Mouse (Mus musculus) midbrain, embryonic 16.5 days (tissue): ENCODE data around the gene Cmtm5. TPM values are rescaled to one million over a fixed set of nuclear protein-coding genes. Genes with fewer than 3 reads are reported as not detected.
A peak's percentile ranks its signal among the peaks of the same experiment; 100 is the strongest.

Experiments used
- ATAC-seq: fragments of 200-750 bp; cut with Nextera tagmentation; 2 replicates; pipeline ENCODE4 v1.8.0; 2017; ENCODE audit warnings: moderate TSS enrichment
- H3K27ac ChIP-seq: fragments of 300-500 bp; sonication (generic); 2 replicates; pipeline ENCODE4 v1.5.1; 2014; ENCODE audit warnings: mild to moderate bottlenecking, low read length, mixed read lengths
- H3K27me3 ChIP-seq: fragments of 300-500 bp; sonication (generic); 2 replicates; pipeline ENCODE4 v1.6.1; 2014; ENCODE audit warnings: low read depth, low read length, mixed read lengths; ENCODE audit not compliant: control insufficient read depth, insufficient read depth
- H3K36me3 ChIP-seq: fragments of 300-500 bp; sonication (generic); 2 replicates; pipeline ENCODE4 v1.6.1; 2014; ENCODE audit warnings: mild to moderate bottlenecking, low read length, moderate library complexity, mixed read lengths; ENCODE audit not compliant: control insufficient read depth, insufficient read depth
- H3K4me1 ChIP-seq: fragments of 300-500 bp; sonication (generic); 2 replicates; pipeline ENCODE4 v1.6.1; 2014; ENCODE audit warnings: mild to moderate bottlenecking, low read length, mixed read lengths; ENCODE audit not compliant: control insufficient read depth, insufficient read depth
- H3K4me2 ChIP-seq: fragments of 300-500 bp; sonication (generic); 2 replicates; pipeline ENCODE4 v1.6.1; 2014; ENCODE audit warnings: mild to moderate bottlenecking, low read length, mixed read lengths
- H3K4me3 ChIP-seq: fragments of 300-500 bp; sonication (generic); 2 replicates; pipeline ENCODE4 v1.5.1; 2014; ENCODE audit warnings: low read depth, mild to moderate bottlenecking, low read length, moderate library complexity, mixed read lengths
- H3K9ac ChIP-seq: fragments of 300-500 bp; sonication (generic); 2 replicates; pipeline ENCODE4 v1.6.1; 2014; ENCODE audit warnings: low read depth, low read length, mixed read lengths
- H3K9me3 ChIP-seq: fragments of 300-500 bp; sonication (generic); replicated peaks from 2 replicates; pipeline ENCODE4 v1.6.1; 2014; ENCODE audit warnings: mild to moderate bottlenecking, low read length, mixed read lengths; ENCODE audit not compliant: control insufficient read depth, poor library complexity, severe bottlenecking
- WGBS: fragments of 180-500 bp; shearing (Covaris S2); extraction: QIAGEN DNeasy Blood & Tissue Kit; methylation state at CpG from one replicate; pipeline ENCODE4 v1.1.7; 2014; 5-methylcytosine and 5-hydroxymethylcytosine counted together
- polyA plus RNA-seq: library from polyadenylated mRNA; unstranded; fragments of >200 nt; fragmentation: Nextera tagmentation; extraction: Ambion mirVana; gene quantifications from 2 replicates; pipeline ENCODE4 v1.2.1, GENCODE M21; 2015

Gene Cmtm5
- polyA plus RNA-seq, 1 experiment from 2014 or later, result 14.8 TPM

- Histone ChIP-seq H3K4me3 (peak overlapping the region; percentile 78), H3K36me3 (peaks cover 12% of the 10 kb centered on the region), H3K4me2 (peak overlapping the region; percentile 96), H3K9ac (peak overlapping the region; percentile 98), H3K27me3 (no peaks in the 10 kb centered on the region), H3K9me3 (no peaks in the 10 kb centered on the region), H3K27ac (peak overlapping the region; percentile 93), H3K4me1 (peaks cover 20% of the 10 kb centered on the region)
- 2% methylated on average over 50 of the region's 69 CpGs for WGBS
- ATAC-seq, result peak; percentile 74
Observed at GRCm38 (mm10) chr14:54912109-54912850, 23.8 kb upstream of the Cmtm5 start.

GRCm38 (mm10) chr14:54912886-54913285 is 23.2 kb upstream of the Cmtm5 start, which contains the start of gene Slc22a17:
Slc22a17 (minus strand) TSS chr14:54913132.
- peak within 1 kb of the TSS; percentile 98 for H3K9ac ChIP-seq
- peak within 1 kb of the TSS; percentile 96 for H3K4me2 ChIP-seq
- no peaks in the 10 kb centered on the region for H3K27me3 ChIP-seq
- H3K4me1 ChIP-seq, result peaks cover 20% of the 10 kb centered on the region
- H3K9me3 ChIP-seq, result no peaks in the 10 kb centered on the region
- WGBS, result 0% methylated on average over 18 of the region's 28 CpGs
- H3K36me3 ChIP-seq, result peaks cover 7% of the 10 kb centered on the region
- peak within 1 kb of the TSS; percentile 93 for H3K27ac ChIP-seq
- ATAC-seq, result peak; percentile 97
- H3K4me3 ChIP-seq, result peak within 1 kb of the TSS; percentile 78

- Histone ChIP-seq H3K36me3 (peaks cover 2% of the 10 kb centered on the region; the same call in 1 of the 2 replicates), H3K4me2 (peak overlapping the region; percentile 96), H3K4me3 (peak overlapping the region; percentile 78), H3K9ac (peak overlapping the region; percentile 98), H3K9me3 (no peaks in the 10 kb centered on the region), H3K4me1 (peaks cover 20% of the 10 kb centered on the region), H3K27me3 (no peaks in the 10 kb centered on the region), H3K27ac (peak overlapping the region; percentile 93)
- peak; percentile 15; the same call in 1 of the 2 replicates for ATAC-seq
- 17% methylated on average over 10 of the region's 10 CpGs for WGBS
Observed at GRCm38 (mm10) chr14:54913343-54913742, 22.7 kb upstream of the Cmtm5 start.

- Histone ChIP-seq H3K4me3 (no peak overlapping the region), H3K27ac (no peak overlapping the region), H3K9ac (no peak overlapping the region), H3K27me3 (no peaks in the 10 kb centered on the region), H3K4me2 (no peak overlapping the region), H3K4me1 (peaks cover 4% of the 10 kb centered on the region), H3K36me3 (peaks cover 5% of the 10 kb centered on the region), H3K9me3 (no peaks in the 10 kb centered on the region)
- WGBS, result 96% methylated on average over 15 of the region's 16 CpGs
- no peak for ATAC-seq
Observed at GRCm38 (mm10) chr14:54920076-54920685, 15.9 kb upstream of the Cmtm5 start.

- 18% methylated on average over 7 of the region's 7 CpGs for WGBS
- Histone ChIP-seq H3K27ac (peak overlapping the region; percentile 87), H3K4me2 (peak overlapping the region; percentile 95), H3K4me3 (peak overlapping the region; percentile 54), H3K4me1 (peaks cover 20% of the 10 kb centered on the region), H3K27me3 (no peaks in the 10 kb centered on the region), H3K36me3 (peaks cover 5% of the 10 kb centered on the region), H3K9me3 (no peaks in the 10 kb centered on the region), H3K9ac (peak overlapping the region; percentile 12; the same call in 1 of the 2 replicates)
- ATAC-seq, result peak; percentile 47
Observed at GRCm38 (mm10) chr14:54924641-54925348, 11.3 kb upstream of the Cmtm5 start.

GRCm38 (mm10) chr14:54925349-54926342 is 10.4 kb upstream of the Cmtm5 start, which contains the start of gene Efs:
Efs (minus strand) TSS chr14:54926126.
- H3K4me2 ChIP-seq, result peak within 1 kb of the TSS; percentile 95
- peak within 1 kb of the TSS; percentile 79 for H3K9ac ChIP-seq
- peaks cover under 1% of the 10 kb centered on the region; the same call in 1 of the 2 replicates for H3K36me3 ChIP-seq
- H3K9me3 ChIP-seq, result no peaks in the 10 kb centered on the region
- 2% methylated on average over 57 of the region's 57 CpGs for WGBS
- no peaks in the 10 kb centered on the region for H3K27me3 ChIP-seq
- H3K27ac ChIP-seq, result peak within 1 kb of the TSS; percentile 87
- H3K4me1 ChIP-seq, result peaks cover 24% of the 10 kb centered on the region
- peak within 1 kb of the TSS; percentile 54 for H3K4me3 ChIP-seq
- peak; percentile 68 for ATAC-seq

GRCm38 (mm10) chr14:54926401-54927158 is 9.5 kb upstream of the Cmtm5 start:
- ATAC-seq, result peak; percentile 63
- peak overlapping the region; percentile 54 for H3K4me3 ChIP-seq
- H3K4me2 ChIP-seq, result peak overlapping the region; percentile 95
- H3K27me3 ChIP-seq, result no peaks in the 10 kb centered on the region
- H3K27ac ChIP-seq, result peak overlapping the region; percentile 87
- WGBS, result under 1% methylated on average over 34 of the region's 58 CpGs
- H3K9ac ChIP-seq, result peak overlapping the region; percentile 79
- H3K9me3 ChIP-seq, result no peaks in the 10 kb centered on the region
- H3K4me1 ChIP-seq, result peaks cover 26% of the 10 kb centered on the region
- no peaks in the 10 kb centered on the region for H3K36me3 ChIP-seq
